Mouse (Mus musculus) frontal cortex, postnatal 10 days (tissue): ENCODE measurements around the gene Clca4a.
"Not testable (repeated sequence)": the region's sequence is repeated elsewhere in the genome, so short reads cannot be mapped to it uniquely, and the experiment has no call there.

Experiments used
- DNase-seq, 2 experiments: peaks; one replicate each; pipeline ENCODE4 v3.0.0; 2022; ENCODE audit warnings: low spot score in 2 of 2, mixed read lengths in 1 of 2

Gene Clca4a

GRCm38 (mm10) chr3:144974945-144975344, at the start of gene Clca4a:
Gene Clca4a (minus strand): TSS chr3:144975045.
- DNase-seq, result no peak

- DNase-seq, result no peak
Measured at GRCm38 (mm10) chr3:145017807-145018206, 43.0 kb upstream of the Clca4a start.

- no peak for DNase-seq
Measured at GRCm38 (mm10) chr3:145004422-145004821, 29.6 kb upstream of the Clca4a start.

GRCm38 (mm10) chr3:145000912-145001311, 26.1 kb upstream of the Clca4a start:
- DNase-seq, result no peak

GRCm38 (mm10) chr3:144993055-144993454, 18.2 kb upstream of the Clca4a start:
- no peak for DNase-seq

- no peak for DNase-seq
Measured at GRCm38 (mm10) chr3:144992618-144993017, 17.8 kb upstream of the Clca4a start.

GRCm38 (mm10) chr3:144985890-144986289, 11.0 kb upstream of the Clca4a start:
- DNase-seq, result no peak

GRCm38 (mm10) chr3:144980551-144980950, 5.7 kb upstream of the Clca4a start:
- DNase-seq, result no peak

GRCm38 (mm10) chr3:144977631-144978030, 2.8 kb upstream of the Clca4a start:
- no peak for DNase-seq

- DNase-seq, result no peak
Measured at GRCm38 (mm10) chr3:144976091-144976490, 1.2 kb upstream of the Clca4a start.

GRCm38 (mm10) chr3:144971553-144972270, 3.1 kb downstream of the Clca4a start:
- no peak for DNase-seq

- DNase-seq, result no peak
Measured at GRCm38 (mm10) chr3:144969755-144970154, 5.1 kb downstream of the Clca4a start.

- no peak for DNase-seq
Measured at GRCm38 (mm10) chr3:144966074-144966473, 8.8 kb downstream of the Clca4a start.

- DNase-seq, result no peak
Measured at GRCm38 (mm10) chr3:144950829-144951228, 24.0 kb downstream of the Clca4a start.

- not testable (repeated sequence) for DNase-seq
Measured at GRCm38 (mm10) chr3:144947376-144947775, 27.5 kb downstream of the Clca4a start.

GRCm38 (mm10) chr3:144933625-144934024, 41.2 kb downstream of the Clca4a start:
- not testable (repeated sequence) for DNase-seq

GRCm38 (mm10) chr3:144933011-144933491, 41.8 kb downstream of the Clca4a start:
- DNase-seq, result no peak

GRCm38 (mm10) chr3:144932335-144932734, 42.5 kb downstream of the Clca4a start, which contains the start of gene Clca4b:
Gene Clca4b (minus strand): TSS chr3:144932529.
- no peak for DNase-seq

GRCm38 (mm10) chr3:144914014-144914413, 60.8 kb downstream of the Clca4a start:
- no peak for DNase-seq
